Mouse (Mus musculus) kidney, adult 2 months (tissue): ENCODE measurements around the gene Flrt3.

ENCODE experiments used
- CTCF ChIP-seq: fragments of 200-500 bp; conservative IDR thresholded peaks from 2 replicates; pipeline ENCODE4 v1.5.1; 2011; ENCODE audit warnings: low read depth, mild to moderate bottlenecking, control low read depth, low read length, moderate library complexity, mixed read lengths; ENCODE audit not compliant: insufficient read depth, insufficient read length
- POLR2A ChIP-seq: fragments of 200-500 bp; IDR thresholded peaks from one replicate; pipeline ENCODE4 v1.6.1; 2011; ENCODE audit warnings: low read depth, low read length, control low read depth

DNA sequence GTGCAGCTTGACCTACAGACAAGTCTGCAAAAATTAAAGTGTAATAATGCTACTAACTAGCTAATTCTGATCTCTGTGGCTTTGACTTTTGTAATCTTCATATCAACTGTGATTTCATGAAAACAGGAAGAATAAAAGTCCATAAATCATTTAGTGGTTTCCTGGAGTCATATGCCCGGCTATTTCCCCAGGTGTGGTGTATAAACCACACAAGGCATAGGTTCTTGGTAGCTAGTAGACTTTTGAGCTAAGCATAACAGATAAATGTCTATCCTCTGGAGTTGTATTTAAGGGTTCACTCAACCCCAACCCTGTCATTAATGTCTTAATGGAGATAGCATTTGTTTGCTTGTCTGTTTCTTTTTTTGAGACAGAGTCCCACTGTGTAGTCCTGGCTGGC is 20.1 kb upstream of the Flrt3 start:
- no peak for TF ChIP-seq CTCF
- no peak for TF ChIP-seq POLR2A
